Mouse (Mus musculus) spleen, adult 2 months (tissue): ENCODE data around the gene Ccng2.

Source experiments
- CTCF ChIP-seq: fragments of 200-500 bp; IDR thresholded peaks from 2 replicates; pipeline ENCODE4 v1.5.1; 2011; ENCODE audit warnings: mild to moderate bottlenecking, inconsistent platforms; ENCODE audit not compliant: insufficient read depth, insufficient read length, insufficient replicate concordance; ENCODE audit errors: extremely low read depth
- POLR2A ChIP-seq: fragments of 200-500 bp; IDR thresholded peaks from 2 replicates; pipeline ENCODE4 v1.6.1; 2011; ENCODE audit warnings: low read depth, low read length, inconsistent platforms

DNA sequence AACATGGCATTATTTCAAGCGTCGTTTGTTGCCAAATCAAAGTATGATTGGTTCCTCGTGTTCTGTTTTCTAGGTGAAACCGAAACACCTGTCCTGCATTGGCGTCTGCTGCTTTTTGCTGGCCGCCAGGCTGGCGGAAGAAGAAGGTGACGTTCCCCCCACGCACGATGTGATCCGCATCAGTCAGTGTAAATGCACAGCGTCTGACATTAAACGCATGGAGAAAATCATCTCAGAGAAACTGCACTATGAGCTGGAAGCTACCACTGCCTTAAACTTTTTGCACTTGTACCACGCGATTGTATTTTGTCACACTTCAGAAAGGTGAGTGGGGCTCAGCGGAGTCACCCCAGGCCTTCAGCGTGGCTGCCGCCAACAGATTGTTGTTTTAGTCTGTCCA lies 3.7 kb downstream of the Ccng2 start:
- TF ChIP-seq CTCF, result no peak
- no peak for TF ChIP-seq POLR2A
